Mouse (Mus musculus) lung, postnatal 0 days (tissue): ENCODE results near the gene Nol4l. TPM values are rescaled to one million over a fixed set of nuclear protein-coding genes. Genes with fewer than 3 reads are reported as not detected.
"Not testable (repeated sequence)": the region's sequence is repeated elsewhere in the genome, so short reads cannot be mapped to it uniquely, and the experiment has no call there.

Experiments
- ATAC-seq: fragments of 200-750 bp; cut with Nextera tagmentation; 2 replicates; pipeline ENCODE4 v1.8.0; 2017; ENCODE audit warnings: moderate library complexity
- DNase-seq: peaks from one replicate; pipeline ENCODE4 v3.0.0-alpha.2; 2016; ENCODE audit warnings: low spot score
- H3K27ac ChIP-seq: fragments of 300-500 bp; sonication (generic); 2 replicates; pipeline ENCODE4 v1.5.1; 2014; ENCODE audit warnings: antibody characterized with exemption, mild to moderate bottlenecking, low read length, mixed read lengths
- H3K27me3 ChIP-seq: fragments of 300-500 bp; sonication (generic); replicated peaks from 2 replicates; pipeline ENCODE4 v1.6.1; 2014; ENCODE audit warnings: low read length, mixed read lengths; ENCODE audit not compliant: insufficient read depth
- H3K36me3 ChIP-seq: fragments of 300-500 bp; sonication (generic); 2 replicates; pipeline ENCODE4 v1.6.1; 2014; ENCODE audit warnings: low read length, mixed read lengths; ENCODE audit not compliant: insufficient read depth
- H3K4me1 ChIP-seq: fragments of 300-500 bp; sonication (generic); 2 replicates; pipeline ENCODE4 v1.6.1; 2014; ENCODE audit warnings: antibody characterized with exemption, low read depth, low read length, mixed read lengths; ENCODE audit not compliant: insufficient read depth
- H3K4me2 ChIP-seq: fragments of 300-500 bp; sonication (generic); replicated peaks from 2 replicates; pipeline ENCODE4 v1.6.1; 2014; ENCODE audit warnings: low read depth, mild to moderate bottlenecking, low read length, moderate library complexity, mixed read lengths
- H3K4me3 ChIP-seq: fragments of 300-500 bp; sonication (generic); 2 replicates; pipeline ENCODE4 v1.5.1; 2014; ENCODE audit warnings: low read depth, low read length
- H3K9ac ChIP-seq: fragments of 300-500 bp; sonication (generic); replicated peaks from 2 replicates; pipeline ENCODE4 v1.6.1; 2014; ENCODE audit warnings: low read depth, mild to moderate bottlenecking
- H3K9me3 ChIP-seq: fragments of 300-500 bp; sonication (generic); 2 replicates; pipeline ENCODE4 v1.6.1; 2016; ENCODE audit warnings: low read length, mixed read lengths
- CTCF ChIP-seq: IDR thresholded peaks from 2 replicates; pipeline ENCODE4 v1.5.1; 2016; ENCODE audit warnings: antibody characterized with exemption, mild to moderate bottlenecking
- EP300 ChIP-seq: IDR thresholded peaks from 2 replicates; pipeline ENCODE4 v1.6.1; 2016; ENCODE audit warnings: antibody characterized with exemption, mild to moderate bottlenecking, control low read depth
- WGBS: fragments of 180-500 bp; shearing (Covaris S2); extraction: QIAGEN DNeasy Blood & Tissue Kit; methylation state at CpG from one replicate; pipeline ENCODE4 v1.1.7; 2014; 5-methylcytosine and 5-hydroxymethylcytosine counted together
- polyA plus RNA-seq: library from polyadenylated mRNA; unstranded; fragments of >200 nt; fragmentation: Nextera tagmentation; extraction: Ambion mirVana; gene quantifications from 2 replicates; pipeline ENCODE4 v1.2.1, GENCODE M21; 2015

Gene Nol4l
- polyA plus RNA-seq, 1 experiment from 2014 or later = 8.3 TPM

DNA sequence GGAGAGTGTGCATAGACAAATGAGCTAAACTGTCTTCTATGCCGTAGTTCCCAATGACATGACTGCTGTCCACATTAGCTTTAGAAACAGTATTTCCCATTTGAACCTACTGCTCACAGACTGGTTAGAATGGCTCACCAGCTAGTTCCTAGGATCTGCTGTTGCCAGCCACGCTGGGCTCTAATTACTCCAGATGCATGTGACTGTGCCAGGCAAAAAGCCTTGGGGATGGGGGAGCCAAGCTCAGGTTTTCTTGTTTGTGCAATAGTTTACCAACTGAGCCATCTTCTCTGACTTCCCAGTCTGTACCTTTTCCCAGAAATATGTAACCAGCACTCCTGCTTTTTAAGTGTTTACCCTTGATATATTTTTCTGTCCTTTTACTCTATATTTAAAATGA is 154.4 kb downstream of the Nol4l start:
- ATAC-seq = no peak
- Histone ChIP-seq H3K9me3 (no peaks in the 10 kb centered on the region), H3K27ac (no peak overlapping the region), H3K27me3 (no peaks in the 10 kb centered on the region), H3K4me2 (no peak overlapping the region), H3K9ac (no peak overlapping the region), H3K4me1 (no peaks in the 10 kb centered on the region), H3K36me3 (no peaks in the 10 kb centered on the region; the same call in 1 of the 2 replicates), H3K4me3 (no peak overlapping the region)
- no peak for DNase-seq
- 67% methylated on average over 2 of the region's 2 CpGs for WGBS
- no peak for TF ChIP-seq CTCF
- no peak for TF ChIP-seq EP300

DNA sequence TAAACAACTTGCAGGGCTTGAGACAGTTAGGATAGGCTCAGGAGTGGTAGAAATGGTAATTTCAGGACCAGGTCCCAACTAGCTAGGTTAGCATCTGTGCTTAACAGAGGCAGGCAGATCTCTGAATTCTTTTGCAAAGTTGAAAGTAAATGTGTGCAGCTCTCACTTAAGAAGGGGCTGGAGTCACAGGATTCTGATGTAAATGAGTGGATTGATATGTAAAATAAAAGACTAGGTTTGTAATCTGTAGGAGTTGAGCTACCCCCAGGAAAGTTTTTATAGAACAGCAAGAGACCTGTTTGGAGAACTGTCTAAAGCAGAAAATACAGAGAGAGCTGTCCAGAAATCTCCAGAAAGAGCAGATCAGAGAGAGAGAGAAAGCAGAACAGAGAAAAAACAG is 158.9 kb downstream of the Nol4l start:
- Histone ChIP-seq H3K4me3 (no peak overlapping the region), H3K9me3 (no peaks in the 10 kb centered on the region), H3K9ac (no peak overlapping the region), H3K36me3 (peaks cover 10% of the 10 kb centered on the region; the same call in 1 of the 2 replicates), H3K27ac (no peak overlapping the region), H3K27me3 (no peaks in the 10 kb centered on the region), H3K4me1 (no peaks in the 10 kb centered on the region), H3K4me2 (no peak overlapping the region)
- DNase-seq (no peak), ATAC-seq (no peak)
- TF ChIP-seq EP300 (no peak), CTCF (no peak)

DNA sequence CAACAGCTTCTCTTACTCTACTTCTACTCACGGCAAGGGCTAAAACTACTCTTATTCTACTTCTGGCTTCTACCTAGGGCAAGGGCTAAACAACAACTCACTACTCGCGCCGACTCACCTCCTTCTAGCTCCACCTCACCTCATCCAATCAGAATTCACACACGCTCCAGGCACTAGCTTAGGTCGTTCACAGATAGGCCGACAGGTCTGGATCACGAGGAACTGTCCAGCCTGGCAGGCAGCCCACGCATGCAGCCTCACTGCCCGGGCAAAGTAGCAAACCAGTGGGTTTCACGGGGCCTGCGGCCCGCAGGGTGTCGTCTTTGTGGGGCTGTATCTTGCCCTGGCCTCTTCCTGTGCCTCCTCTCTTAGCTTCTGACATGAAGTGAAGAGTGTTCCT is 165.2 kb downstream of the Nol4l start:
- not testable (repeated sequence) for ATAC-seq, DNase-seq, H3K4me3 ChIP-seq, H3K27ac ChIP-seq, H3K9ac ChIP-seq, H3K9me3 ChIP-seq, H3K4me1 ChIP-seq, H3K4me2 ChIP-seq, H3K27me3 ChIP-seq
- WGBS = 89% methylated on average over 14 of the region's 14 CpGs
- H3K36me3 ChIP-seq = peaks cover 12% of the 10 kb centered on the region; the same call in 1 of the 2 replicates

DNA sequence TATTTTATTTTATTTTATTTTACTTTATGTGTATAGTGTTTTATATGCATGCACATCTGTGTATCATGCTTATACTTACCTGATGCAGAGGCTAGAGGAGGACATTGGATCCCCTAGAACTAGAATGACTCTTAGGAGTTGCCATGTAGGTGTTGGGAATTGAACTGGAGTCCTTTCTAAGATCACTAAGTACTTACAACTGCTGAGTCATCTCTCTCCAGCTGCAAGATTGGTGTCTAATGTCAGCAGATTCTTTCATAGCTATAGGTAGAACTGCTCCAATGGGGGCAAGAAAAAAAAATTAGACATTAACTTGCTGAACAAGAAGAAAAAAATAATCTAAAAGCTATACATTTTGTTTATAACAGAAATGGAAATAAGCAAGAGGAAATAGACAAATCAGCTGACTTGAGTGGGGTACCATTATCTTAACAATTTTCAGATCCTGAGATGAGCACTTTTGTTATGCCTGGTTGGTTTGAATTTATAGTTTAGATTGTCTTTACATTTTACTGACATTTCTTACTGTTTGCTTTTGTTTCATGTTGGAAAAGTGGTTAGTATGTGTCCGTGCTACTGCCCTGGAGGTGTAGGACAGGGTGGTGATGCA is 168.6 kb downstream of the Nol4l start:
- Histone ChIP-seq H3K4me2 (no peak overlapping the region), H3K4me3 (no peak overlapping the region), H3K27ac (no peak overlapping the region), H3K9me3 (no peaks in the 10 kb centered on the region), H3K27me3 (no peaks in the 10 kb centered on the region), H3K4me1 (no peaks in the 10 kb centered on the region), H3K9ac (no peak overlapping the region), H3K36me3 (peaks cover 18% of the 10 kb centered on the region)
- WGBS = 78% methylated on average over 1 of the region's 1 CpGs
- ATAC-seq (no peak), DNase-seq (no peak)
- TF ChIP-seq EP300 (no peak), CTCF (no peak)

Other genes starting within 250 kb of the Nol4l start
- gene Kif3b, start 238.6 kb downstream of the Nol4l start, polyA plus RNA-seq = 4.7 and 5.2 TPM in 2 replicates
- gene Asxl1, start 184.1 kb downstream of the Nol4l start, polyA plus RNA-seq = 10.3 and 12.1 TPM in 2 replicates
- not detected in 2 replicates for gene 4930404H24Rik, start 37.2 kb downstream of the Nol4l start, polyA plus RNA-seq
- gene Commd7, start 102.8 kb upstream of the Nol4l start, polyA plus RNA-seq = 71.8 and 73.3 TPM in 2 replicates
- 3.3 and 4.2 TPM in 2 replicates for gene Dnmt3b, start 119.5 kb upstream of the Nol4l start, polyA plus RNA-seq
- 0.10 and 0.15 TPM in 2 replicates for gene Dnmt3c, start 166.7 kb upstream of the Nol4l start, polyA plus RNA-seq
- 145 and 164 TPM in 2 replicates for gene Mapre1, start 211.3 kb upstream of the Nol4l start, polyA plus RNA-seq
- 0.05 TPM in 1 of 2 replicates, not detected in the other for gene Efcab8, start 250.0 kb upstream of the Nol4l start, polyA plus RNA-seq